Mouse (Mus musculus): Measurements from ENCODE around the gene Gpr183. TPM values are rescaled to one million over a fixed set of nuclear protein-coding genes. Genes with fewer than 3 reads are reported as not detected.

Gene Gpr183
- total and polyA plus RNA-seq, 3 experiments: 0.04 to 0.06 TPM; not detected in 1

DNA sequence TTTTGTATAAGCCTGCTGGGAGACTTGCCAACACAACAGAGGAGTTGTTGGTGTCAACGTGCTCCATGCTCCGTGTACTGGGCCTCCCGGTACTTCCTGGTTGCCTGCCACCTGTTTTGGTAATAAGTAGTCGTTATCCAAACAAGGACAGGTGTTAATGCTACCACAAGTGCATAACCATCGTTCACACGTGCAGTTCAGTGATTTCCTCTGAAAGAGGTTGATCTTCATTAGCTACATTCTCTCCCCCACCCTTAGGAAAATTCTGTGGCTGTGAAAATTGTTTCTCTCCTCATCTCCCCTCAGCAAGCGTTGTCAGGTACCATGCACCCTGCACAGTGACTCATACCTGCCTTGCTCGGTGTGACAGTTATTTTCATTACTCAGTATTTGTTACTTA lies 34.5 kb upstream of the Gpr183 start:
- Histone ChIP-seq H3K4me1 (ENCODE audit: control insufficient read depth in 1 of 2, insufficient read depth in 2 of 2, low read length in 2 of 2) (peaks cover 18 to 20% of the 10 kb centered on the region in 2 experiments), H3K9ac (ENCODE audit: control insufficient read depth, low read depth, low read length, poor library complexity, severe bottlenecking) (no peak overlapping the region), H3K9me3 (replicated peaks; ENCODE audit: insufficient read depth, low read length) (no peaks in the 10 kb centered on the region), H3K79me2 (ENCODE audit: control insufficient read depth, insufficient read depth, low read length, poor library complexity) (no peaks in the 10 kb centered on the region), H3K27ac (ENCODE audit: control insufficient read depth, low read depth, low read length) (no peak overlapping the region), H3K27me3 (ENCODE audit: control insufficient read depth in 1 of 2, insufficient read depth in 2 of 2, low read length in 2 of 2) (no peaks in the 10 kb centered on the region), H3K4me3 (ENCODE audit: control insufficient read depth in 1 of 2, insufficient read depth in 1 of 2, low read depth in 2 of 2, low read length in 2 of 2) (no peak overlapping the region), H3K36me3 (ENCODE audit: control insufficient read depth in 1 of 2, insufficient read depth in 2 of 2, low read length in 2 of 2) (peaks cover 0 to 16% of the 10 kb centered on the region in 2 experiments)
- no peak for DNase-seq (ENCODE audit: low read depth, low spot score)
- TF ChIP-seq SIN3A (IDR thresholded peaks at IDR 0.05; ENCODE audit: low read length): no peak
- no peak for TF ChIP-seq GABPA (IDR thresholded peaks at IDR 0.05; ENCODE audit: low read depth, low read length)
- TF ChIP-seq GATA1 (IDR thresholded peaks at IDR 0.05; ENCODE audit: low read depth, low read length): no peak
- TF ChIP-seq MAFK (IDR thresholded peaks at IDR 0.05; ENCODE audit: borderline replicate concordance, low read depth, low read length): no peak
- TF ChIP-seq UBTF (IDR thresholded peaks at IDR 0.05; ENCODE audit: borderline replicate concordance, insufficient read depth, low read depth, low read length): no peak
- TF ChIP-seq ETS1 (IDR thresholded peaks at IDR 0.05; ENCODE audit: low read depth, low read length): no peak
- TF ChIP-seq ZKSCAN1 (IDR thresholded peaks at IDR 0.05; ENCODE audit: low read depth, low read length): no peak
- TF ChIP-seq E2F4 (IDR thresholded peaks at IDR 0.05; ENCODE audit: borderline replicate concordance, low read depth, low read length): no peak
- TF ChIP-seq KAT2A (conservative IDR thresholded peaks at IDR 0.05; ENCODE audit: low read depth, low read length): no peak
- TF ChIP-seq NELFE (IDR thresholded peaks at IDR 0.05; ENCODE audit: low read depth, low read length): no peak
- TF ChIP-seq TCF12 (IDR thresholded peaks at IDR 0.05; ENCODE audit: low read depth, low read length): no peak
- TF ChIP-seq MXI1 (IDR thresholded peaks at IDR 0.05; ENCODE audit: low read depth, low read length): no peak
- no peak for TF ChIP-seq POLR2AphosphoS2 (IDR thresholded peaks at IDR 0.05; ENCODE audit: low read length)

DNA sequence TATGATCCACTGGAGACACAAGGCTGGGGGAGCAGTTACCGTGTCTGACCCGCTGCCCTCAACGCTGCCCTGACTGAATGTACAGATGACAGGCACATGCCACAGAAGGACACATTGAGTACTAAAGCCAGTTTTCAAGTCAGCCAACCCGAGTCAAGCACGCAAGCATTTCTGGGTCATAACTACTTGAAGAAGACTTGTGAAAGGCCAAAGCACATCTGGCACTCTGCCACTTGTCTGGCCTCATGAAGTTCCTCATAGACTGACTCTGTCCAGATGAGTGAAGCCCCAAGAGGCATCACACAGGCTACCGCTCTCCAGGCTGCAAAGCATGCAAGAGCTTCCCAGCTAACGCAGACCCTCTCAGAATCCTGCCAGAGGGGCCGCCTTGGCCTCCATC lies 31.8 kb upstream of the Gpr183 start:
- DNase-seq (ENCODE audit: low read depth, low spot score): peak; percentile 34
- no peak overlapping the region for H3K9ac ChIP-seq (ENCODE audit: control insufficient read depth, low read depth, low read length, poor library complexity, severe bottlenecking)
- H3K4me1 ChIP-seq (ENCODE audit: control insufficient read depth in 1 of 2, insufficient read depth in 2 of 2, low read length in 2 of 2): peaks cover 18 to 25% of the 10 kb centered on the region in 2 experiments
- no peak overlapping the region for H3K4me3 ChIP-seq (ENCODE audit: control insufficient read depth in 1 of 2, insufficient read depth in 1 of 2, low read depth in 2 of 2, low read length in 2 of 2)
- H3K36me3 ChIP-seq (ENCODE audit: control insufficient read depth in 1 of 2, insufficient read depth in 2 of 2, low read length in 2 of 2): peaks cover 0 to 19% of the 10 kb centered on the region in 2 experiments
- H3K9me3 ChIP-seq (replicated peaks; ENCODE audit: insufficient read depth, low read length): no peaks in the 10 kb centered on the region
- H3K79me2 ChIP-seq (ENCODE audit: control insufficient read depth, insufficient read depth, low read length, poor library complexity): no peaks in the 10 kb centered on the region
- H3K27ac ChIP-seq (ENCODE audit: control insufficient read depth, low read depth, low read length): no peak overlapping the region
- H3K27me3 ChIP-seq (ENCODE audit: control insufficient read depth in 1 of 2, insufficient read depth in 2 of 2, low read length in 2 of 2): no peaks in the 10 kb centered on the region
- no peak for TF ChIP-seq TBP (IDR thresholded peaks at IDR 0.05; ENCODE audit: low read depth, low read length)
- no peak for TF ChIP-seq JUND (IDR thresholded peaks at IDR 0.05; ENCODE audit: low read depth, low read length)
- no peak for TF ChIP-seq E2F4 (IDR thresholded peaks at IDR 0.05; ENCODE audit: borderline replicate concordance, low read depth, low read length)
- no peak for TF ChIP-seq TAL1 (IDR thresholded peaks at IDR 0.05; ENCODE audit: low read length)
- TF ChIP-seq UBTF (IDR thresholded peaks at IDR 0.05; ENCODE audit: borderline replicate concordance, insufficient read depth, low read depth, low read length): no peak
- TF ChIP-seq ZC3H11A (IDR thresholded peaks at IDR 0.05; ENCODE audit: low read depth, low read length): no peak
- TF ChIP-seq ZMIZ1 (IDR thresholded peaks at IDR 0.05; ENCODE audit: low read depth, low read length): no peak
- no peak for TF ChIP-seq BHLHE40 (IDR thresholded peaks at IDR 0.05; ENCODE audit: borderline replicate concordance, low read depth, low read length)
- no peak for TF ChIP-seq SMC3 (IDR thresholded peaks at IDR 0.05; ENCODE audit: low read depth, low read length)
- TF ChIP-seq POLR2AphosphoS2 (IDR thresholded peaks at IDR 0.05; ENCODE audit: low read length): no peak

Measured in MEL (cell line).